Comparison of ENCODE assay signal across 16 mouse cellular contexts in the genomic region with DNA sequence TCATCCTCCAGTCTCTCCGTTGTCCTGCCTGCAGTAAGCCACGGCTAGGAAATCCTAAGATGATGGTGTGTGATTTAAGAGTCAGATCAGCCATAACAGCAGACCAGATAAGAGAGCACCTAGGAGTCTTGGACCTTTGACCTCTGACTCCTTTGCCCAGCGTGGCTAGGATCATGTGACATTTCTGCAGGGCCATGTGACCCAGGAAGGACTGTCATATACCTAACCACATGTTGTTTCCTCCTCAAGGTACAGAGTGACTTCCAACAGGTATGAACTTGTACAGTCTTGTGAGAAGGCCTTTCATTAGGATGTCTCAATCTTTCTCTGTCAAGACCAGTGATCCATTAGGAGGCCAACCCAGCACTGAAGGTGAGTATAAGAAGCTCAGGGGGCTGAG.
DNase-seq lines count a peak whose midpoint lies in the region; ATAC-seq lines count a peak whose summit lies in the region.
"Had no signal": no experiment of that assay in that cellular context is flagged by ENCODE, and none has a peak within 500 bp of the region (broad histone marks: within the 10 kb centered on the region; RNA-seq: fewer than 3 reads in every experiment).

No protein-coding gene starts in this region.

- 0 out of 2 replicates have a peak overlapping the region, but pooled peaks have one; percentile 18 for H3K27ac ChIP-seq in midbrain, embryonic 10.5 days (replicated peaks)
- no peak overlapping the region for H3K27ac ChIP-seq in midbrain, embryonic 14.5 days (replicated peaks; ENCODE audit: low read depth, low read length)
- peak overlapping the region; percentile 71 for H3K27ac ChIP-seq in embryonic facial prominence, embryonic 10.5 days (replicated peaks)
- H3K27ac ChIP-seq in stomach, embryonic 16.5 days (ENCODE audit: low read length), result no peak overlapping the region
- H3K27ac ChIP-seq: liver, embryonic 12.5 days; neural tube, embryonic 12.5 days had no signal

- H3K4me2 ChIP-seq in midbrain, embryonic 14.5 days (ENCODE audit: low read length), result no peak overlapping the region
- H3K4me2 ChIP-seq in stomach, embryonic 16.5 days (ENCODE audit: low read depth, low read length), result no peak overlapping the region
- H3K4me2 ChIP-seq: liver, embryonic 12.5 days; neural tube, embryonic 12.5 days had no signal

- no peak overlapping the region for H3K4me3 ChIP-seq in midbrain, embryonic 10.5 days
- no peak overlapping the region for H3K4me3 ChIP-seq in midbrain, embryonic 14.5 days (replicated peaks; ENCODE audit: low read depth, low read length)
- no peak overlapping the region for H3K4me3 ChIP-seq in embryonic facial prominence, embryonic 10.5 days
- H3K4me3 ChIP-seq in stomach, embryonic 16.5 days (replicated peaks; ENCODE audit: low read length), result no peak overlapping the region
- H3K4me3 ChIP-seq: liver, embryonic 12.5 days; neural tube, embryonic 12.5 days had no signal

- H3K9me3 ChIP-seq in midbrain, embryonic 10.5 days (replicated peaks), result no peaks in the 10 kb centered on the region
- no peaks in the 10 kb centered on the region for H3K9me3 ChIP-seq in midbrain, embryonic 14.5 days (ENCODE audit: control insufficient read depth, low read length)
- H3K9me3 ChIP-seq in embryonic facial prominence, embryonic 10.5 days, result peaks cover 9% of the 10 kb centered on the region; the same call in 1 of the 2 replicates
- no peaks in the 10 kb centered on the region for H3K9me3 ChIP-seq in stomach, embryonic 16.5 days (replicated peaks; ENCODE audit: control insufficient read depth, low read length)
- H3K9me3 ChIP-seq: liver, embryonic 12.5 days; neural tube, embryonic 12.5 days had no signal

- DNase-seq in midbrain, embryonic 10.5 days (ENCODE audit: low spot score), result no peak
- no peak for DNase-seq in midbrain, embryonic 14.5 days
- no peak for DNase-seq in embryonic facial prominence, embryonic 10.5 days (ENCODE audit: low spot score)
- DNase-seq in gonadal fat pad, adult 2 months (ENCODE audit: low read depth), result peak; percentile 26
- no peak for DNase-seq in heart, postnatal 4 days
- no peak for DNase-seq in frontal cortex, adult 2 months (ENCODE audit: extremely low spot score in 1 of 2, low spot score in 1 of 2)
- DNase-seq: cerebellum, adult 9-11 months; forebrain, postnatal 0 days; heart, postnatal 14 days; kidney, adult 9 months; kidney, postnatal 4 days had no signal

- no peak overlapping the region for H3K9ac ChIP-seq in midbrain, embryonic 14.5 days (replicated peaks; ENCODE audit: low read length)
- no peak overlapping the region for H3K9ac ChIP-seq in stomach, embryonic 16.5 days (ENCODE audit: low read length)
- H3K9ac ChIP-seq: forebrain, postnatal 0 days; liver, embryonic 12.5 days; neural tube, embryonic 12.5 days had no signal

- no peak for ATAC-seq in midbrain, embryonic 14.5 days (ENCODE audit: low FRiP score, low TSS enrichment)
- ATAC-seq in stomach, embryonic 16.5 days (ENCODE audit: insufficient read depth, low FRiP score), result peak; percentile 33; the same call in 1 of the 2 replicates
- ATAC-seq: forebrain, postnatal 0 days; hindbrain, embryonic 16.5 days; liver, embryonic 12.5 days had no signal

- peaks cover 5% of the 10 kb centered on the region; the same call in 1 of the 2 replicates for H3K4me1 ChIP-seq in midbrain, embryonic 10.5 days
- no peaks in the 10 kb centered on the region for H3K4me1 ChIP-seq in midbrain, embryonic 14.5 days (ENCODE audit: control insufficient read depth, insufficient read depth, low read length)
- peaks cover 19% of the 10 kb centered on the region for H3K4me1 ChIP-seq in embryonic facial prominence, embryonic 10.5 days
- no peaks in the 10 kb centered on the region for H3K4me1 ChIP-seq in stomach, embryonic 16.5 days (ENCODE audit: control insufficient read depth, insufficient read depth, low read length)
- H3K4me1 ChIP-seq: liver, embryonic 12.5 days; neural tube, embryonic 12.5 days had no signal

- H3K36me3 ChIP-seq in midbrain, embryonic 10.5 days, result no peaks in the 10 kb centered on the region
- H3K36me3 ChIP-seq in midbrain, embryonic 14.5 days (ENCODE audit: control insufficient read depth, insufficient read depth, low read length), result no peaks in the 10 kb centered on the region
- no peaks in the 10 kb centered on the region for H3K36me3 ChIP-seq in embryonic facial prominence, embryonic 10.5 days (replicated peaks)
- no peaks in the 10 kb centered on the region for H3K36me3 ChIP-seq in stomach, embryonic 16.5 days (ENCODE audit: control insufficient read depth, insufficient read depth, low read length)
- H3K36me3 ChIP-seq: G1E; liver, embryonic 12.5 days; neural tube, embryonic 12.5 days had no signal

- 84% methylated on average over 3 of the region's 3 CpGs for WGBS in midbrain, embryonic 10.5 days
- WGBS in midbrain, embryonic 14.5 days, result 79% methylated on average over 3 of the region's 3 CpGs
- 69% methylated on average over 3 of the region's 3 CpGs for WGBS in embryonic facial prominence, embryonic 10.5 days
- WGBS in stomach, embryonic 16.5 days, result 61% methylated on average over 3 of the region's 3 CpGs

- no peaks in the 10 kb centered on the region for H3K27me3 ChIP-seq in midbrain, embryonic 10.5 days (ENCODE audit: low read depth, poor library complexity, severe bottlenecking)
- no peaks in the 10 kb centered on the region for H3K27me3 ChIP-seq in midbrain, embryonic 14.5 days (ENCODE audit: control insufficient read depth, insufficient read depth, low read length)
- H3K27me3 ChIP-seq in embryonic facial prominence, embryonic 10.5 days (replicated peaks; ENCODE audit: low read depth, poor library complexity, severe bottlenecking), result 0 out of 2 replicates have a peak, but pooled peaks cover 1% of the 10 kb centered on the region
- no peaks in the 10 kb centered on the region for H3K27me3 ChIP-seq in stomach, embryonic 16.5 days (ENCODE audit: control insufficient read depth, insufficient read depth, low read length)
- H3K27me3 ChIP-seq: liver, embryonic 12.5 days; neural tube, embryonic 12.5 days had no signal

Comparison
In these comparisons a context has a peak if more than half of its experiments do, and no peak if none do; other contexts are left out.
1. H3K27ac ChIP-seq: peak in midbrain, embryonic 10.5 days (single experiment) and embryonic facial prominence, embryonic 10.5 days (single experiment); none in midbrain, embryonic 14.5 days (single experiment) and stomach, embryonic 16.5 days (single experiment).